Mouse (Mus musculus): ENCODE measurements around the gene Rec114. TPM values are rescaled to one million over a fixed set of nuclear protein-coding genes. Genes with fewer than 3 reads are reported as not detected.

The Rec114 gene
- polyA plus RNA-seq, 1 experiment from 2014 or later = 2.9 TPM

- H3K4me2 ChIP-seq = no peak overlapping the region
- no peaks in the 10 kb centered on the region for H3K9me3 ChIP-seq (replicated peaks)
- H3K9ac ChIP-seq (replicated peaks) = no peak overlapping the region
- WGBS = 66% methylated on average over 7 of the region's 7 CpGs
- H3K36me3 ChIP-seq = no peaks in the 10 kb centered on the region
- no peaks in the 10 kb centered on the region for H3K4me1 ChIP-seq
- no peaks in the 10 kb centered on the region for H3K27me3 ChIP-seq (replicated peaks)
- H3K4me3 ChIP-seq (replicated peaks) = no peak overlapping the region
- H3K27ac ChIP-seq (replicated peaks) = no peak overlapping the region
- ATAC-seq (ENCODE audit: low FRiP score) = no peak
These were observed 33.1 kb downstream of the Rec114 start for GRCm38 (mm10) chr9:58710642-58711041.

- Histone ChIP-seq H3K4me3 (replicated peaks) (no peak overlapping the region), H3K4me1 (no peaks in the 10 kb centered on the region), H3K27ac (replicated peaks) (no peak overlapping the region), H3K9ac (replicated peaks) (no peak overlapping the region), H3K4me2 (no peak overlapping the region), H3K27me3 (replicated peaks) (no peaks in the 10 kb centered on the region), H3K9me3 (replicated peaks) (no peaks in the 10 kb centered on the region), H3K36me3 (no peaks in the 10 kb centered on the region)
- ATAC-seq (ENCODE audit: low FRiP score) = no peak
- 2% methylated on average over 2 of the region's 2 CpGs for WGBS
These were observed 33.8 kb downstream of the Rec114 start for GRCm38 (mm10) chr9:58709939-58710338.

DNA sequence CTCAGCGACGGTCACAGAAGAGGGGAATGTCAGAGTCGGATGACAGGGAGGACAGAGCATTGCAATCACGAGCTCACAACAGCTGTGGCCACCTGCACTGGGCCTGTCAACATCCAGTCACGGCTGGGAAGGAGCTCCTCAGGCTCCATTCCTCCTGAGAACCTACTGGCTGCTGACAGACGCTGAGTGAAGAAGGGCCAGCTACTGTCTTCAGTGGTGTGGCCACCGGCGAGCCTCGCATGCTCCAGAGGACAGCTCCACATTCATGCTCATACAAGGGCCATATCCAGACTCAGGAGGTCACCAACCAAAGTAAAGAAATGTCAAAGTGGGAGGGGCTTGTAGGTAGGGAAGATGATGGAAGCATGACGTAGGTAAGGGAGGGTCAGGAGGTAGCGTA lies 36.0 kb downstream of the Rec114 start:
- 91% methylated on average over 11 of the region's 11 CpGs for WGBS
- no peak overlapping the region for H3K9ac ChIP-seq (replicated peaks)
- no peak for ATAC-seq (ENCODE audit: low FRiP score)
- H3K4me2 ChIP-seq = no peak overlapping the region
- H3K4me1 ChIP-seq = no peaks in the 10 kb centered on the region
- H3K36me3 ChIP-seq = no peaks in the 10 kb centered on the region
- no peak overlapping the region for H3K4me3 ChIP-seq (replicated peaks)
- H3K9me3 ChIP-seq (replicated peaks) = no peaks in the 10 kb centered on the region
- H3K27me3 ChIP-seq (replicated peaks) = no peaks in the 10 kb centered on the region
- no peak overlapping the region for H3K27ac ChIP-seq (replicated peaks)

DNA sequence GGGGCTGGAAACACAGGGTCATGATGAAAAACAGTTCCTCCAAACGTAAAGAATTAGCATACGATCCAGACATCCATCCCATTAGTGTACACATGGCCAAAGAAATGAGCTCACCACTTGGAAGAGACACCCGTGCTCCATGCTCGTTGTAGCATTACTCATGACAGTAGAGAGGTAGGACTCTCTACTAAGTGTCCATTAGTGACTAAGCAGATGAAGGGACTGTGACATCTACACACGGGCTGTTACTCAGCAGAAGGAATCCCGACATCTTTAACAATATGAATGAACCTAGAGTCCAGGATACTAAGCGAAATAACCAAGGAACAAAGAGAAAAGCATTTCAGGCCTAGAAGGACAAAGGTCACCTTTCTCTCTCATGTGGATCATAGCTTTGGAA lies 37.7 kb downstream of the Rec114 start:
- no peak for ATAC-seq (ENCODE audit: low FRiP score)
- H3K4me1 ChIP-seq = no peaks in the 10 kb centered on the region
- H3K4me2 ChIP-seq = no peak overlapping the region
- H3K9me3 ChIP-seq (replicated peaks) = no peaks in the 10 kb centered on the region
- WGBS = 81% methylated on average over 7 of the region's 7 CpGs
- no peaks in the 10 kb centered on the region for H3K36me3 ChIP-seq
- H3K9ac ChIP-seq (replicated peaks) = no peak overlapping the region
- no peak overlapping the region for H3K4me3 ChIP-seq (replicated peaks)
- no peak overlapping the region for H3K27ac ChIP-seq (replicated peaks)
- no peaks in the 10 kb centered on the region for H3K27me3 ChIP-seq (replicated peaks)

DNA sequence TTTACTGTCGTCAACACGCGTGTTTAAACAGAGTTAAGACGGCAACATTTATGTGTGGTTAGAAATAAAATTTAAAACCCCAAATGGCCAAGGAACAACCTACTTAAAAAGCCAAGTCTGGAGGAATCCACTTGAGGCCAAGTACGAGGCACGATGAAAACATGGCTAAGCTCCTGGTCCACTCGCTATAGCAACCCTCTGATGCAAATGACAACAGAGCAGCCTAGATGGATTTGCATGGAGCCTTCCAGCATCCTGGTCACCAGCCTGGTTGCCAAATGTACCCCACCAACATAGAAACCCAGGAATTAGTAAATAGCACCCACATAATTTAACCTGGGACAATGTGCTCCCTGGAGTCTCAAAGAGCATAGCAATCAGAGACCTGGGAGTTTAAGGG lies 40.0 kb downstream of the Rec114 start:
- Histone ChIP-seq H3K4me2 (no peak overlapping the region), H3K9me3 (replicated peaks) (no peaks in the 10 kb centered on the region), H3K4me3 (replicated peaks) (no peak overlapping the region), H3K36me3 (no peaks in the 10 kb centered on the region), H3K9ac (replicated peaks) (no peak overlapping the region), H3K27me3 (replicated peaks) (no peaks in the 10 kb centered on the region), H3K4me1 (no peaks in the 10 kb centered on the region), H3K27ac (replicated peaks) (no peak overlapping the region)
- ATAC-seq (ENCODE audit: low FRiP score) = no peak
- 80% methylated on average over 7 of the region's 7 CpGs for WGBS

DNA sequence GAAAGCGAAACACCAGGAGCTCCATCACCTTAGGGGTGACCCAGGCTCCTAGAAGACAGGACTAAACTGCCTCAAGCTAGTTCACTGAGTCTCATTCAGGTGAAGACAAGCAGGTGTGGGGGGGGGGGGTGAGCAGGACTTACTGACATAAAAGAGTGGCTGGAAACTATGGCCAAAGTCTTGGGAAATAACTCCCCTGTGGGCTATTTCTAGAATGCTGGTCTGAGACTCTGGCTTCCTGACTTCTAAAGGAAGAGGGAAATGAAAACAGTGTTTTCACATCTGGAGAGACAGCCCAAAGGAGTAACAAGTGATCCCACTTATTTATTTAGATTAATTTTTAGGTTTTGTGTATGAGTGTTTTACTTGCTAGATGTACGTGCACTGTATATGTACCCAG lies 42.0 kb downstream of the Rec114 start:
- Histone ChIP-seq H3K27ac (replicated peaks) (no peak overlapping the region), H3K27me3 (replicated peaks) (no peaks in the 10 kb centered on the region), H3K4me1 (no peaks in the 10 kb centered on the region), H3K9me3 (replicated peaks) (no peaks in the 10 kb centered on the region), H3K9ac (replicated peaks) (no peak overlapping the region), H3K4me3 (replicated peaks) (no peak overlapping the region), H3K4me2 (no peak overlapping the region), H3K36me3 (no peaks in the 10 kb centered on the region)
- ATAC-seq (ENCODE audit: low FRiP score) = no peak
- WGBS = 95% methylated on average over 2 of the region's 2 CpGs

GRCm38 (mm10) chr9:58698486-58698885 lies 45.3 kb downstream of the Rec114 start:
- Histone ChIP-seq H3K27ac (replicated peaks) (no peak overlapping the region), H3K9ac (replicated peaks) (no peak overlapping the region), H3K4me2 (no peak overlapping the region), H3K4me1 (no peaks in the 10 kb centered on the region), H3K4me3 (replicated peaks) (no peak overlapping the region), H3K9me3 (replicated peaks) (no peaks in the 10 kb centered on the region), H3K27me3 (replicated peaks) (no peaks in the 10 kb centered on the region), H3K36me3 (no peaks in the 10 kb centered on the region)
- ATAC-seq (ENCODE audit: low FRiP score) = no peak
- WGBS = 98% methylated on average over 2 of the region's 2 CpGs

- no peak overlapping the region for H3K27ac ChIP-seq (replicated peaks)
- no peaks in the 10 kb centered on the region for H3K36me3 ChIP-seq
- no peak overlapping the region for H3K9ac ChIP-seq (replicated peaks)
- H3K4me3 ChIP-seq (replicated peaks) = no peak overlapping the region
- 87% methylated on average over 7 of the region's 7 CpGs for WGBS
- no peak for ATAC-seq (ENCODE audit: low FRiP score)
- H3K9me3 ChIP-seq (replicated peaks) = no peaks in the 10 kb centered on the region
- no peak overlapping the region for H3K4me2 ChIP-seq
- no peaks in the 10 kb centered on the region for H3K27me3 ChIP-seq (replicated peaks)
- 0 out of 2 replicates have a peak, but pooled peaks cover 3% of the 10 kb centered on the region for H3K4me1 ChIP-seq
These were observed 52.3 kb downstream of the Rec114 start for GRCm38 (mm10) chr9:58691471-58691870.

- no peaks in the 10 kb centered on the region for H3K27me3 ChIP-seq (replicated peaks)
- H3K4me2 ChIP-seq = no peak overlapping the region
- WGBS = 87% methylated on average over 4 of the region's 4 CpGs
- no peaks in the 10 kb centered on the region for H3K9me3 ChIP-seq (replicated peaks)
- no peak overlapping the region for H3K27ac ChIP-seq (replicated peaks)
- H3K4me3 ChIP-seq (replicated peaks) = no peak overlapping the region
- no peak overlapping the region for H3K9ac ChIP-seq (replicated peaks)
- 0 out of 2 replicates have a peak, but pooled peaks cover 3% of the 10 kb centered on the region for H3K4me1 ChIP-seq
- ATAC-seq (ENCODE audit: low FRiP score) = no peak
- H3K36me3 ChIP-seq = no peaks in the 10 kb centered on the region
These were observed 53.1 kb downstream of the Rec114 start for GRCm38 (mm10) chr9:58690701-58691100.

DNA sequence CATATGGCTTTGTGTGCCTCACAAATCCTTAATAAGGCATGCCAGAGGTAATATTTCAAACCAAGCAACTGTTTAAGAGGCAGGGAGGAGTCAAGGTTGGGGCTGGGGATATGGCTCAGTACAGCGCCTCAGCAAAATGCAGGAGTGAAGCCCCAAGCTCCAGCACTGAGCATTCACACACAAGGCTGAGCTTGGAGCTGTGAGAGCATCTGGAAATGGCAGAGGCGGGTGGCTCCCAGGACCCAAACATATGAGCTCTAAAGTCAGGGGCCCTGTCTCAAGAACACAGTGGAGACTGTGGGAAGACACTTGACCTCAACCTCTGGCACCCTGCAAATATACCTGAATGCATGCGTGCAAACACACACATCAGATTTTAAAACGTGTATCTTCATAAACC lies 55.7 kb downstream of the Rec114 start:
- H3K4me2 ChIP-seq = no peak overlapping the region
- ATAC-seq (ENCODE audit: low FRiP score) = no peak
- H3K36me3 ChIP-seq = no peaks in the 10 kb centered on the region
- no peaks in the 10 kb centered on the region for H3K9me3 ChIP-seq (replicated peaks)
- H3K4me1 ChIP-seq = 0 out of 2 replicates have a peak, but pooled peaks cover 3% of the 10 kb centered on the region
- H3K27ac ChIP-seq (replicated peaks) = no peak overlapping the region
- no peak overlapping the region for H3K4me3 ChIP-seq (replicated peaks)
- WGBS = 84% methylated on average over 4 of the region's 4 CpGs
- no peak overlapping the region for H3K9ac ChIP-seq (replicated peaks)
- no peaks in the 10 kb centered on the region for H3K27me3 ChIP-seq (replicated peaks)

DNA sequence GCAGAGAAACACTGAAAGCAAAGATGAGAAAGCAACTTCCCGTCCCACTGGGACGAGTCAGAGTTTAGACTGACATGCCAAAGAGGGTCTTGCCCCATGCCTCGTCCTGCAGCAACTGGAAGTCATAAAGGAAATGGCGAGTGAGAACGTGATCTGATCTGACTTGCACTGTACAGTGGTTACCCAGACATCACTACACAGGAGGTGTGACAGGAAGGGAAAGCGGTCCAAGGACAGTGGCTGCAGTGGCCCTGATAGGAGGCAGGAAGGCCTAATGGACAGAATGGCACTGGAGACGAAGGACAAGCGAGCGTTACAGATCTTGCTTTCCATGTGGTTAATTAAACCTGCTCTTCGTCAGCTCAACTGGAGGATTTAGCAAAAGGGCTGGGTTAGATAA lies 58.5 kb downstream of the Rec114 start:
- Histone ChIP-seq H3K9me3 (replicated peaks) (no peaks in the 10 kb centered on the region), H3K4me2 (no peak overlapping the region), H3K36me3 (no peaks in the 10 kb centered on the region), H3K9ac (replicated peaks) (no peak overlapping the region), H3K4me1 (0 out of 2 replicates have a peak, but pooled peaks cover 3% of the 10 kb centered on the region), H3K27me3 (replicated peaks) (no peaks in the 10 kb centered on the region), H3K27ac (replicated peaks) (no peak overlapping the region), H3K4me3 (replicated peaks) (no peak overlapping the region)
- WGBS = 91% methylated on average over 10 of the region's 10 CpGs
- no peak for ATAC-seq (ENCODE audit: low FRiP score)

- Histone ChIP-seq H3K27ac (replicated peaks) (no peak overlapping the region), H3K9me3 (replicated peaks) (no peaks in the 10 kb centered on the region), H3K36me3 (no peaks in the 10 kb centered on the region), H3K27me3 (replicated peaks) (no peaks in the 10 kb centered on the region), H3K9ac (replicated peaks) (no peak overlapping the region), H3K4me3 (replicated peaks) (no peak overlapping the region), H3K4me2 (no peak overlapping the region), H3K4me1 (0 out of 2 replicates have a peak, but pooled peaks cover 3% of the 10 kb centered on the region)
- WGBS = 44% methylated on average over 6 of the region's 6 CpGs
- ATAC-seq (ENCODE audit: low FRiP score) = no peak
These were observed 60.4 kb downstream of the Rec114 start for GRCm38 (mm10) chr9:58683372-58683771.

GRCm38 (mm10) chr9:58682106-58682505 lies 61.7 kb downstream of the Rec114 start:
- no peak overlapping the region for H3K27ac ChIP-seq (replicated peaks)
- no peaks in the 10 kb centered on the region for H3K36me3 ChIP-seq
- no peaks in the 10 kb centered on the region for H3K27me3 ChIP-seq (replicated peaks)
- H3K9ac ChIP-seq (replicated peaks) = no peak overlapping the region
- no peaks in the 10 kb centered on the region for H3K4me1 ChIP-seq
- H3K4me3 ChIP-seq (replicated peaks) = no peak overlapping the region
- H3K9me3 ChIP-seq (replicated peaks) = no peaks in the 10 kb centered on the region
- ATAC-seq (ENCODE audit: low FRiP score) = no peak
- 78% methylated on average over 6 of the region's 6 CpGs for WGBS
- H3K4me2 ChIP-seq = no peak overlapping the region

Measured in neural tube, embryonic 15.5 days (tissue).